Mouse (Mus musculus) right cerebral cortex, adult 18-20 months (tissue): ENCODE measurements around the gene Ly6g5c.
A peak's percentile ranks its signal among the peaks of the same experiment; 100 is the strongest.

Source experiments
- DNase-seq: peaks from one replicate; pipeline ENCODE4 v3.0.0; 2022; ENCODE audit warnings: mixed read lengths

The Ly6g5c gene

DNA sequence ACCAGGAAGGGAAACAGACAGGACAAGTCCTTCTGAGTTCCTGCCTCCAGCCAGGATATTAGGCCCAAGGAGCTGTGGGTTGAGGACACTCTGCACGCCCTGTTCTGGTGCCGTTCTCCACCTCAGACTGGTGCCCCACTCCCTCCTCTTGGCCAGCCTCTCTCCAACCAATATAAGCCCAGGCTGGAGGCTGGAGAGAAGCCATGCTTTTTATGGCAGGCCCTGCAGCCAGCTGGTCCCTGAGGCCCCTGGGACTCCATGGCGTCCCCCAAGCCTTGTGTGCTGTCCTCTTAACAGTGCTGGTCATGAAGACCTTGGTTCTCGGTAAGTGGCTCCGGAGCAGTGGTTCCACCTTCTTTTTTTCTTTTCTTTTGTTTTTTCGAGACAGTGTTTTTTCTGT lies at the start of gene Ly6g5c:
Ly6g5c (plus strand) TSS at position 183 of the 400 bp plus-strand sequence.
- DNase-seq = no peak

DNA sequence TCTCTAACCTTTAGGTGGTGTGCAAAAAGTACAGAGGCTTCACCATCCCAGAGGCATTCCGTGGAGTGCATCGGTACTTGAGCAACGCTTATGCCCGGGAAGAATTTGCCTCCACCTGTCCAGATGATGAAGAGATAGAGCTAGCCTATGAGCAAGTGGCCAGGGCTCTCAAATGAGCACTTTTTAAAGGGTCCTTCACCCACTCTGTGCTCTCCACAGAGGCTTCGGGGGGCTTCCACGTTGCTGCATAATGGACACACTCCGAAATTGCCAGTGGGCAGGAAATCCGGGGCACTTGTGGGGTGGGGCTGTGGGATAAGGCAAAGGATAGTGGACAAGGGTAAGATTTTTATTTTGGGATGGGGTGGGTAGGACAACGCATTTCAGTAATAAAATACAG lies 49.8 kb upstream of the Ly6g5c start:
- no peak for DNase-seq

DNA sequence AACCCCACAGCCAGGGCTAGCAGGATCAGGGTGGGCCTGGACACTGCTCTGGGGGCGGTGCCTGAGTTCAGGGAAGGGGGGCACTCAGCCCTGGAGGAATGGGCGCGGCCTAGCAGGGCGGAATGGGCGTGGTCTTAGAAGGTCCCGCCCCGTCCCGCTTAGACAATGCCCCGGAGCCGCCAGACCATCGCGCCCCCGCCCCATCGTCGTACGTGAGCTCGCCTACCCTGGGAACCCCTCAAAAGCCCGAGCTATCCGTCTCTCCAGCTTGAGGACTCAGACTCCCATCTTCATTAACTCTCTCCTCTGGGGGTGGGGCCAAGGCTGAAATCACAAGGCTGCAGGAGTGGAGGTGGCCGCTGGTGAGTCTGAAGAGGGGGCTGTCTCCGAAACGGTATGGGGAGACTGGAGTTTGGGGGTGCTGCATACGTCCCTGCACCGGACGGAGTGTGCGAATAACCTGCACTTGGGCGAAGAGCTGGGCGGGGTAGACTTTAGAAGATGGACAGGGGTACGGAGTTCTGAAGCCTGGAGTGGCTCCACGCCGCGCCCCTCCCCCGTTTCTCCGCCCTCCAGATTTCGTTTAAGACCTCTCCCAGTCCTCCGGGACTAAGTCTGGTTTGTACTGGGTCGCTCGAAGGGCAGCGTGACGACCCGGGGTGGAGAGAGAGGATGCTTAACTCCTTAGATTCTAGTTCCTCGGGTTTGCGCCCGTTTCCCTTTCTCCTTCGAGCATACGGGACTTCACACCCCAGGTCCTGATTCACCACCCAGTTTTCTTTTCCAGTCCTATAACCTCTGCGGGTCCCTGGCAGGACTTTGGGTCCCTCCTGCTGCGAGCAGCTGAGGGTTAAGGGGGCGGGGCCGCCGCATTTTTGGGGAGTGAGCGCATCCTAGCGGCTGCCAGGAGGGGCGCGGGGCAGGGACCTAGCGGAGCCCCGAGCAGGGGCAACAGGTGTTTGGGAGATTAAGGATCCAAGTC lies 48.9 kb upstream of the Ly6g5c start, which contains the start of gene Ddah2:
Ddah2 (plus strand) TSS at position 125 of the 982 bp plus-strand sequence.
- peak; percentile 61 for DNase-seq

DNA sequence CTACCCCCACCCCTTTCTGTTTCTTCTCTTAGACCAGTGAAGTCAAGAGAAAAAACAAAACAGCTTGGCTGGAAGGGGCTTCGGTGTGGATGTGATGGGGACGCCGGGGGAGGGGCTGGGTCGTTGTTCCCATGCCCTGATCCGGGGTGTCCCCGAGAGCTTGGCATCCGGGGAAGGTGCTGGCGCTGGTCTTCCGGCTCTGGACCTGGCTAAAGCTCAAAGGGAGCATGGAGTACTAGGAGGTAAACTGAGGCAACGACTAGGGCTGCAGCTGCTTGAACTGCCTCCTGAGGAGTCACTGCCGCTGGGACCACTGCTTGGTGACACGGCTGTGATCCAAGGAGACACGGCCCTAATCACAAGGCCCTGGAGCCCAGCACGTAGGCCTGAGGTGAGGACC lies 48.0 kb upstream of the Ly6g5c start:
- no peak for DNase-seq

DNA sequence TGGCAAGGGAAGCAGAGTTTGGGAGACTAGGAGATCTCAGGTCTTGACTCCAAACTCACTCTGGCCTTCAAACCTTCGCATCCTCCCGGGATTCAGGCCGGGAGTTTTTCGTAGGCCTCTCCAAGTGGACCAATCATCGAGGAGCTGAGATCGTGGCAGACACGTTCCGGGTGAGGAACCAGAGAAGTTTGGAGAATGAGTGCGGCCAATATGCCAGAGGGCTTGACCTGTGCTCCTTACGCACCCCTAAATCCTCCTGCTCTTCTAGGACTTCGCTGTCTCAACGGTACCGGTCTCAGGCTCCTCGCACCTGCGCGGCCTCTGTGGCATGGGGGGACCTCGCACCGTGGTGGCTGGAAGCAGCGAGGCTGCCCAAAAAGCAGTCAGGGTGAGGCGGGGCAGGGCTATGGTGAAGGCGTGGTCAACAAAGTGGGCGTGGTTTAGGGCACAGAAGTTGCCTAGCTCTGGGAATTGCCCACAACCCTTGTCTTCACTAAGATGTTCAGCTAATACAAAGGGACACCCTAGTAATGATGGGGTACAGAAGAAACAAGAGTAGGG lies 47.3 kb upstream of the Ly6g5c start:
- no peak for DNase-seq

DNA sequence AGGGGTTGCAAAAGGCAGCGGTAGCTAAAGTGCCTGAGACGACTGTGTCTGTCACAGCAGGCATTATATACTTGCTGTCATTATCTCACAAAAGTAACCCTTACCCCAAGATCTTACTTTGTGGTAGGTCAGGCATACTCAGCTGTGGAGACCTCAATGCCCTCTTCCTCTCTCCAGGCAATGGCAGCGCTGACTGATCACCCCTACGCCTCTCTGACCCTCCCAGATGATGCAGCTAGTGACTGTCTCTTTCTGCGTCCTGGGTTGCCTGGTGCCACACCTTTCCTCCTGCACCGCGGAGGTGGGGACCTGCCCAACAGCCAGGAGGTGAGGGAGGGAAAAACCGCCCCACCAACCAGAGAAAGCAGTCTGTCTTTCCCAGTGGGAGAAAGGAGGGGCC lies 46.8 kb upstream of the Ly6g5c start:
- DNase-seq = no peak

DNA sequence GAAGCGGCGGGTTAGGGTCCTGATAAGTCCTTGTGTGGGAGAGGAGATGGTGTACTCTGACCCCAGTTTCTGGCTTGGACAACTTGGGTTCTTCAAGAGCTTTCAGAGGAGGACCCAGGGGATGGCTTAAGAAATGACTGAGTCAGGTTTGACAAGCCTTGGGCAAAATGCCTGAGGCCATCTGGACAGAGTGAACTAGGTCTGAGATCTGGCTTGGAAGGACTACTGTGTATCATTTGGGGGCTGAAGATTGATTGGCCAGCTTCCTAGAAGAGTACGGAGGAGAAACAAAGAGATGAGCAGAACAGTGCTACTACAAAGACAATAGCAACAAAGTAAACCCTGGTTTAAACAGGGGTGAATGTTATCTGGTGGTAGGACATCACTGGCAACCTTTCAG lies 44.6 kb upstream of the Ly6g5c start:
- no peak for DNase-seq

DNA sequence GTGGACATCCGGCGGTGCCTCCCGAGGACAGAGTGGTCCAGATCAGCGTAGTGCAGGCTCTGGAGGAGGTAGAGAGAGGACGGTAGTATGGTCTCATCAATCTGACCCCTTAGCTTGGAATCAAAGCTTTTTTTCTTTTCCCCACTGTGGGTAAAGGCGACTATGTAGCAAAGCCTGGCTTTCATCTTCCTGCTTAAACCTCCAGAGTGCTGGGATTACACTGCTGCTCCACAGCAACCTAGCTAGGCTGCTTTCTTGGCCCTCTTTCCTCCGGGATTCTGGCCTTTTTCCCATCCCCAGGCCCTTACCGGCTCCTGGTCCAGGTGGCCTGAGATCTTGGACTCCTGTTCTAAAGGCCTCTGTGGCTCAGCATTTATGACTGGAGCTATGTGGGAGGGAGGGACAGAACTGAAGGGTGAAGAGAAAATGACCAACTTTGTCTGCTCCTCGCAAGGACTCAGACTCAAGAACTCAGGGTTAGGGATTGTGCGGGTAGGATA lies 43.7 kb upstream of the Ly6g5c start:
- DNase-seq = no peak

DNA sequence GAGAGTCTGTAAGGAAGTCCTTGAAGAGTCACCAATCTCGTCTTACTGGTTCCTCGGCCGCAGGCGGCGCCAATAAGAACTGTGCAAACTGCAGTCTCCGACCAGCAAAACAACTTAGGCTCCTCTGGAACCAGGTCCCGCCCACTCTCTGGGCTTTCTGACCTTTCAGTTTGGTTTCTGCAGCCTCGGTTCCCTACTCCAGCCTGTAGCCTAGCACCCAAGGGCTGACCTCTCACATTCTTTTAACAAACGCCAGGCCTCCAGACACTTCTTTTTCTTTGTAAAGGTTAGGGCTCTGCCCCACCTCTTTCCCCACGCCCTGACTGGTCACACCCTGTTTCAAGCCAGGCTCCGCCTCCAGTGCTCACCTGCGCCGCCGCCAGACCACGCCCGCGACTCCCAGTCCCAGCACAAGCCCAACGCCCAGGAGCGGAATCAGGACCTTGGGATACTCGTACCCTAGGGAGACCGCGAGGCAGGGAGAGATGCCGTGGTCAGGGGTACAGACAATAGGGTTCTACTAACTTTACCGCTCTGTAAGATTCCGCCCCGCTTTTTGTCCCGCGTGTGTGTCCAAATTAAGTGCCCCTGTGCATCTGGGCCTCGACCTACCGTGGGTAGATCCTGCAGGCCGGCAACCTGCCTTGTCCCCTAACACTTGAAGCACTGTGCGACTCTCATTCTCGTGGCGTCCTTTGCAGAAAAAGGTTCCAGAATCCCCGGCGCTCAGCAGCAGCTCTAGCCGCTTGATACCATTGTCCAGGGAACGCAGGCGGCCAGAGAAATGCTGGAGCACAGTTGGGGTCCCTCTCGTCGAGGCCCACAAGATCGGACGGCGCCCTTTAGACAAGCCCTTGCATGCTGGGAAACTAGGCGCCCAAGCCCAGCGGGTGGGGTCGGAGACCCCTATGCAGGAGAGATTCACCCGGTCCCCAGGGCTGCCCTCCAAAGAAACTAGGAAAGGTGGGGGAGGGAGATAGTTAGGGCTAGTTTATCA lies 42.8 kb upstream of the Ly6g5c start, which contains the start of gene Ly6g6c:
Ly6g6c (plus strand) TSS at position 438 of the 997 bp plus-strand sequence.
- DNase-seq = no peak

DNA sequence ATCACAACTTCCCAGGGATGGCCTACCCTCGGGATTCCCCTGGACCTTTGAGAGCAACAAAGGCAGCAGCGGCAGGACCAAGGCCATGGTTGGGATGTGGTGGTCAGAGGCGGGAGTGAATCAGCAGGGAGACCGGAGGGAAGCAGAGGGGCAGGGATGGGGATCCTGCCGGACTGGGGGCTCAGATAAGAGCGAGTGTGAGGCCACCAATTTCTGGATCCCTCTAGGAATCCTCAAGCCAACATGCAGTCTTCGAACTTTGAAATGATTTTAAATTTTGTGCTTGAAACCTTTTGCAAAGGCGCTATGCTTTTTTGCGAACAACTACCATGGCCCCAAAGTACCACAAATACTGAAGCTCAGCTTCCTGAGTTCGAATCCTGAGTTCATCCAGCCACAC lies 42.0 kb upstream of the Ly6g5c start, which contains the start of gene Mpig6b:
Mpig6b (minus strand) TSS at position 101 of the 400 bp plus-strand sequence.
- no peak for DNase-seq

DNA sequence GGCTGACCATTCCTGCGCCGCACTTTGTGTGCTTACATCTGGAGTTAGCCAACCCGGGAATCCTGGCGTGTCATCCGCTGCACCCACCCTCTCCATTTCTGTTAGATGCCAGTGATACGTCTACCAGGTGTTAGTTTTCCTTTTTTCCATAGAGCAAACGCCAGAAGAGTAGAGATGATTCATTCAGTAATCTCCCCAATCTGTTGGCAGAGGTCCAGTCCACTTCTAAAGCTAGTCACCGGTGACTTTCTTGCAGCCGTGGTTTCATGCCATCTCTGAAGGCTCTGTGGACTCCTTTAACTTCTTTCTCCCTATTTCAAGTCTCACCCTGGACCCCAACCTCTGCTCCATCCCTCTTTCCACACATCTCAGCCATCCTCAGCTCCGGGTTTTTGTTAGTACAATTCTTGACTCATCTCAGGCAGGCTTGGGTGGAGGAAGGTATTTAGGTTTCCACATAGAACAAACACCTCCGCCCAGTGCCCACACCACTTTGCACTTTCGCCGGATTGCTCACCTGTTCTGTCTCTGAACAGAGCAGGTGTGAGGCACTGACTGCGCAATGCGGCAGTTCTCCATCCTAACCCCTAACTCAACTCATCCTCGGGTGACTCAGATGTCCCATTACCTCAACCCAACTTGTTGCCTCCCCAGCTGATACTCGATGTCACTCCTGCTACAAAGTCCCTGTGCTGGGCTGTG lies 39.7 kb upstream of the Ly6g5c start:
- DNase-seq = no peak

DNA sequence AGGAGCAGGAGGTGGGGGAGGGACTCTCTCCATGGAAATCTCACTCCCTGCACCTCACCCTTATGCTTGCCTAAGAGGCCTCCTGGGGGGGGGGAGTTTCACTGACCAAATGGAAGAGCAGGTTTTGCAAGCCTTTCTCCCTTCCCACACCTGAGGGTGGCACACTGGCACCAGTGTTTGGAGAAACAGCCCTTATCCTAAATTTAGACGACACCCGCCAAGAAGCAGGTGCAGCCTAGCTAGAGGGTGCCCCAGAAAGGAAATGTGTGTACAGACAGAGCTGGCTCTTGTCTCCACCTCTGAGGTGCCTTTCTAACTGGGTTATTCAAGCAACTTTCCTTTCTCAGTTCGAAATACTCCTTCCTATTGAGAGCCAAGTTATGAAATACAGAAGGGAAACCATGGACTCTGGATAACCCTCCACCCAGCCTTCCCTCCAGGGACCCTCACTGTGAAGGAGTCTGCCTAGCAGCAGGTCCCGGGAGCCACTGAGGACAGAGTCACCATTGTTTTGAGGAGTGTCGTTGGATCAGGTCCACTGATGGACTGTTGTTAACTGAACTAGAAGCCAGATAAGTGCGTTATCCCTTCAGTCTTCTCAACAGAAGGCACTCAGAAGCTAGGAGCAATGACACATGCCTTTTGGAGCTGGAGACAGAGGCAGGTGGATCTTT lies 37.4 kb upstream of the Ly6g5c start:
- DNase-seq = no peak

DNA sequence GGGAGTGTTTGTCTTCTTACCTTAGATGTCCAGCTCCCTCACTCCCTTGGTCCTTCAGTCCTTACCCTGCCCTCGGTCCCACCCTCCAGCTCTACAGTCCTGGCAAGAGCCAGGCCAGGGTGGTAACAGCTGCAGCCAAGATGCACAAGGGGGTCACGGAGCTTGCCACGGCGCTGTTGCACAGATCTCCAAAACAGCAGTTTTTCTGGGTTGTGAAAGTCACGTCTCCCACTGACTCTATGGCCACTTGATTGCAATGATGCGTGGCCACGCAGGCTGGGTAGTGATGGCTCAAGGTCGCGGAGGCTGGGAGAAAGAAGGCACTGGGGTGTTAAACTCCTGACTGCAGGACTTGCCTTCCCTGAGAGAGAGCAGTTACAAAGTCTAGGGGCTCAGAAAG lies 36.6 kb upstream of the Ly6g5c start:
- DNase-seq = no peak

DNA sequence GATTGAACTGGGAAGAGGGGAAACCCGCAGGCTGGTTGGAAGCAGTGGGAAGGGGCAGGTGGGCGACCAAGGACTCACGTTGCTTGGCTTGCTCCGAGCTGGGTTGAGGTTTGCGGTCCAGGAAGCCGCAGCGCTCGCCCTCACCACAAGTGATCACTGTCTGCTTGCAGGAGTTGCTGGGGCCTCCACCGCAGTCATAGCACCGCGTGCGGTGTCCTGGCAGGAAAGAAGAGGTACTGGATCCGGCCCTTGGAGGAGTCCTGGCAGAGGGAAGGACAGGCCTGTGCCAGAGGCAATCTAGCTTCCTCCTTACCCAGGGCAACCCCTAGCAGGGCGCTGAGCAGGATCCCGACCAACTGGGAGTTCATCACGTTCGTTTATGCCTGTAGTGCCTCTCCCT lies 34.0 kb upstream of the Ly6g5c start:
- no peak for DNase-seq

DNA sequence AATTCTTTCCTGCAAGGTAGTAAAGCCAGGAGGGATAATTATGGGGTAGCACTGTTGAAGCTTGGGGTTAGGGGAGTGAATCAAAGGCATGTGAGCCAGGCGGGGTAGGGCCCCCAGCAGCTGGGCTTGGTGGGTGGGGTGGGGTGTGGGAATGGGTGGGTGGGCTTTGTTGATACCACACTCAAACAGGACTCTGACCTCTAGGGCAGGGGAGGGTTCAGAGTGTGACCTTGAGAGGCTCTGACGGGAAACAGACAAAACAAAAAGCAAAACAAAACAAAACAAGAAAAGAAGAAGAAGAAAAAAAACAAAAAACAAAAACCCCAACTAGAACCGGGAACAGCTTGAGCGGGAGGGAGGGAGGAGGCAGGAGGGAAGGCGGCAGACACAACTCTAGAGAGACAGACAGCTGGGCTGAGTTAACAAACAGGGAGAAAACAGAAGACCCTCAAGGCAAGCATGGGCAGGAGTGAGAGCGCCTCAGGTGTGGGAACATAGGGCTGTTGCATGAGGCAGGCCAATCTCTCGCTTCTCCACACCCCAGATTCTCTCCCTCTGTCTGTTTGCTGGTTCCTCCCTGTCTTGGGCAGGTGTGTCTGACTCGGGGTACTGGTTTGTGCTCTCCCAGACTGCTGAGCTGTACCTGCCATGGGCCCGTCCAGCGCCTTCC lies 31.4 kb upstream of the Ly6g5c start, which contains the start of gene Ly6g6e:
Ly6g6e (plus strand) TSS at position 396 of the 670 bp plus-strand sequence.
- no peak for DNase-seq

DNA sequence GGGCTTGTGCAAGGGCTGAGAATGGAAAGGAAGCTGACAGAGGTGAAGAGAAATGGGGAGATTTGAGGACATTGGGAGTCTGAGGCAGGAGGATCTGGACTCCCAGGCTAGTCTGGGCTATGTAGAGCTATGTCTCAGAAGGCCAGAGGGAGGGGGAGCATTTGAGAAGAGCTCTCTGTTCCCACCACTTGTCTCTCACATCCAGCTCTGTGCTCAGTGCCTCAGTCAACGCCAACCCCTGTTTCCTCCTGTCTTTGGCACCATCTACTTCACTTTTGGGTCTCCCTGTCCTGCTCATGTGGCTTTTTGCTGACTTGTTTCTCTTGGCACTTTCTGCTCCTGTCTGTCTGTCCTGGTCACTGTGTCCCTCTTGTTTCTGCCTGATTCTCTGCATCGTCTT lies 30.8 kb upstream of the Ly6g5c start:
- DNase-seq = no peak

DNA sequence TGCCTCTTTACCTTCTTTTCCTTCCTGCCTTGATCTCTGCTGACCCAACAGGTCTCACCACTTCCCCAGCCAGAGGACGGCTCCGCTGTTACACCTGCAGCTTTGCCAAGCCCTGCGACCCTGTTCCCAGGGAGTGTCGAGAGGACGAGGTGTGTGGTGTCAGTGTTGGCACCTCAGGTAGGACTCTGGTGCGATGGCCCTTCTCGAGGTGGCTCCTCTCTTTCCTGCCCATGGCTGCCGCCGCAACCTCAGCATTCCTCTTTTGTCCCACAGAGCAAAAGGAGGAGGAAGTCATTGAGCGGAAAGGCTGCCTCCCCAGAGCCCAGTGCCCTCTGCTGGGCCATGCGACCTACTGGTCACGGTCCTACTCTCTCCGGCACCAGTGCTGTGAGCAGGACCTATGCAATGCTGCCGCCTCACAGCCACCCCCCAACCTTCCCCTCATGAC lies 30.3 kb upstream of the Ly6g5c start, which contains the start of gene Ly6g6d:
Ly6g6d (minus strand) TSS at position 280 of the 448 bp plus-strand sequence.
- no peak for DNase-seq

DNA sequence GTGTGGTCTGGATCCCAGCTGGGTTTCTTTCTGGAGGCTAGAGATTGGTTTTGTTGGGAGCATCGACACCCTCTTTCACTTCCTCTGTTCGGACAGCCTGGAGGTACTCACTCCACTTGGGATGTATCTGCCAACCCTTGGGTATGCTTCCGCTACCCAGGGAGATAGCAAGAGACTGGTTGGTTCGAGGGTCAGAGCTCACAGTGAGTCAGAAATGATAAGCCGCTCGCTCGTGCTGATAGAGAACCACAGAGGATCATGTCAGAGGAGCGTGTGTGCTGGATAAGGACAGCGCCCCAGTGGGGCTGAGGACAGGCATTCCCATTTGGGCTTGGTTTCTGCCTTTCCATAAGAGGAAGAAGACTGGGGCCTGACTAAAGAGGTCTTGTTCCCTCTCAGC lies 28.3 kb upstream of the Ly6g5c start:
- no peak for DNase-seq

DNA sequence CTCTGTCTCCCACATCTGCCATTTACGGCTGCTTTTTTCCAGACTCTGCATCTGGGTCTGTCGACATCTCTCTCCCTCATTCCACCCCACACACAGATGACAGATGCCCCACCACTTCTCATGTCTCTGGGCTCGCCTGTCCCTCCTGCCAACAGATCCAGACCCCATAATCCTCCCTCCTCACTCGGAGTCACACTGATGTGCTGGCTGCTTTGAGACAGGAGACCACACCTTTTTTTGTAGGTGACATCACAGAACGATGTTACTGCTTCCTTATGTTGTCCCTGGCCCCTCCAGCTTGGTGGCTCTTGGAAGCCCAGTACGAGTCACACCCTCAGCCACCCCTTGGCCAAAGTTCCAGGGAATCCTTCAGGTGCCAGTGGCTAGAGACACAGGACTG lies 27.8 kb upstream of the Ly6g5c start:
- DNase-seq = no peak

DNA sequence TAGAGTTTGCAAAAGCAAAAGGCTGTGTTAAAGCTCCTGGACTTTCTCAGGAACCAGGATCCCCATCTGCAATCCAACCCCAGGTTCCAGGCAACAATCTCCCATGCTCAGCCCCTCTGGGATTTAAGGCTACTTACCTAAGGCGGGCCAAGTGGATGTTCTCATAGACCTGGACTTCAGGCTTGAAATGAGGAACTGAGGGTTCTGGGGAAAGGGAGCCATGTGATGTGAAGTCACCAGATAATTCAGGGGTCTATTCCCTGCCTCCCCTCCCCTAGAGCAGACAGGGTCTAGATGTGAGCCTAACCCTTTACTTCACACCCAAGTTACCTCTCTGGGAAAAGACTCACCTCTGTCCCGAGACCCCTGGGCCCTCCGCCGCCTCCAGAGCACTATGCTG lies 27.4 kb upstream of the Ly6g5c start:
- DNase-seq = no peak
